Comparison of ENCODE assay signal across 20 mouse cellular contexts in the genomic region with DNA sequence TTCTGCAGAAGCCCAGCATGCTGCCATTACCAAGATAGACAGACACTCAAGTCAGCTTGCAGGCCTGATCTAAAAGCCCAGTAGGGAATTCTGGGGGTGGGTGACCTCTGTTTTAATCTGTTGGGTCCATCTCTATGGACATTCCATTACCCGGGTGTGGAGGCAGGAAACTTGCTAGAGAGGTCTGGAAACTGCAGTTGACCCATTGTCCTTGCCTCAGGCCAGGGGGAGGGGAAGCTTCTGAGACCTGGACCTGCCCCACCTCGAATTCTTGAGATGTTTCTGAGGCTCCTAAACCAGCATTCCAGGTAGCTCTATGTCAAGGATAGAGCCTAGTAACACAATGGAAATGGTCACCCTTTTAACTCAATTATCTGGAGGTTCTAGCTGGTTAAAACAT.
"Had no signal": no experiment of that assay in that cellular context is flagged by ENCODE, and none has a peak within 500 bp of the region (broad histone marks: within the 10 kb centered on the region; RNA-seq: fewer than 3 reads in every experiment).

No protein-coding gene starts in this region.

- H3K9ac ChIP-seq: limb, embryonic 12.5 days; limb, embryonic 15.5 days; liver, embryonic 14.5 days; liver, postnatal 0 days; lung, embryonic 14.5 days; midbrain, embryonic 12.5 days; midbrain, embryonic 15.5 days; neural tube, embryonic 12.5 days; neural tube, embryonic 15.5 days; stomach, embryonic 15.5 days had no signal

- H3K27ac ChIP-seq: kidney, postnatal 0 days; limb, embryonic 12.5 days; limb, embryonic 15.5 days; liver, embryonic 14.5 days; macrophage; midbrain, embryonic 12.5 days; midbrain, embryonic 15.5 days; neural tube, embryonic 12.5 days; neural tube, embryonic 15.5 days; stomach, embryonic 15.5 days had no signal

- H3K4me1 ChIP-seq: limb, embryonic 12.5 days; limb, embryonic 15.5 days; midbrain, embryonic 12.5 days; midbrain, embryonic 15.5 days; neural tube, embryonic 12.5 days; neural tube, embryonic 15.5 days; stomach, embryonic 15.5 days had no signal

- ATAC-seq: liver, postnatal 0 days; lung, postnatal 0 days; midbrain, embryonic 15.5 days had no signal

- H3K36me3 ChIP-seq: limb, embryonic 12.5 days; limb, embryonic 15.5 days; midbrain, embryonic 12.5 days; midbrain, embryonic 15.5 days; neural tube, embryonic 12.5 days; neural tube, embryonic 15.5 days; stomach, embryonic 15.5 days had no signal

- H3K4me2 ChIP-seq: limb, embryonic 12.5 days; limb, embryonic 15.5 days; liver, embryonic 11.5 days; lung, embryonic 14.5 days; midbrain, embryonic 12.5 days; midbrain, embryonic 15.5 days; neural tube, embryonic 12.5 days; neural tube, embryonic 15.5 days; stomach, embryonic 15.5 days had no signal

- H3K4me3 ChIP-seq: limb, embryonic 12.5 days; limb, embryonic 15.5 days; midbrain, embryonic 12.5 days; midbrain, embryonic 15.5 days; neural tube, embryonic 12.5 days; neural tube, embryonic 15.5 days; stomach, embryonic 15.5 days had no signal

- DNase-seq: kidney, postnatal 4 days; left cerebral cortex, postnatal 4 days; liver, postnatal 0 days; lung, embryonic 14.5 days; right cerebral cortex, adult 18-20 months; right cerebral cortex, postnatal 14 days; right cerebral cortex, postnatal 4 days; thymus, postnatal 25 days had no signal

- H3K9me3 ChIP-seq: limb, embryonic 12.5 days; limb, embryonic 15.5 days; midbrain, embryonic 12.5 days; midbrain, embryonic 15.5 days; neural tube, embryonic 12.5 days; neural tube, embryonic 15.5 days; stomach, embryonic 15.5 days had no signal

- H3K27me3 ChIP-seq: limb, embryonic 12.5 days; limb, embryonic 15.5 days; midbrain, embryonic 12.5 days; midbrain, embryonic 15.5 days; neural tube, embryonic 12.5 days; neural tube, embryonic 15.5 days; stomach, embryonic 15.5 days had no signal
